Mouse (Mus musculus): ENCODE measurements around the gene Tmem196. TPM values are rescaled to one million over a fixed set of nuclear protein-coding genes. Genes with fewer than 3 reads are reported as not detected.
"Not testable (repeated sequence)": the region's sequence is repeated elsewhere in the genome, so short reads cannot be mapped to it uniquely, and the experiment has no call there.

The Tmem196 gene
- polyA plus RNA-seq, 1 experiment from 2014 or later, result 1.5 TPM

GRCm38 (mm10) chr12:120028089-120028959 lies 82.7 kb downstream of the Tmem196 start:
- H3K9me3 ChIP-seq (replicated peaks); H3K36me3 ChIP-seq; H3K4me2 ChIP-seq; H3K9ac ChIP-seq; H3K4me1 ChIP-seq (replicated peaks); H3K27ac ChIP-seq; ATAC-seq (replicated peaks; ENCODE audit: insufficient number of reproducible peaks, insufficient read depth, low FRiP score, low read depth); H3K4me3 ChIP-seq; H3K27me3 ChIP-seq: not testable (repeated sequence)
- WGBS, result 79% methylated on average over 15 of the region's 15 CpGs
